Mouse (Mus musculus) MEL (cell line): Measurements from ENCODE around the gene Arfrp1. TPM values are rescaled to one million over a fixed set of nuclear protein-coding genes. Genes with fewer than 3 reads are reported as not detected.

Experiments
- DNase-seq: peaks from one replicate; pipeline ENCODE4 v3.0.0; 2011; ENCODE audit warnings: low read depth, low spot score
- H3K27ac ChIP-seq: 2 replicates; pipeline ENCODE4 v1.5.1; 2012; ENCODE audit warnings: low read depth, mild to moderate bottlenecking, control low read depth, low read length, moderate library complexity; ENCODE audit not compliant: control insufficient read depth
- H3K27me3 ChIP-seq, 2 experiments: fragments of 150-350 bp in 1 of 2; sonication (generic) in 1 of 2; 2 replicates each; pipeline ENCODE4 v1.6.1; 2012; ENCODE audit warnings: low read length in 2 of 2, mild to moderate bottlenecking in 2 of 2, improper control_type of control experiment in 1 of 2, moderate library complexity in 1 of 2; ENCODE audit not compliant: insufficient read depth in 2 of 2, control insufficient read depth in 1 of 2
- H3K36me3 ChIP-seq, 2 experiments: 2 replicates each; pipeline ENCODE4 v1.6.1; 2012 to 2014; ENCODE audit warnings: low read length in 2 of 2, improper control_type of control experiment in 1 of 2, inconsistent platforms in 1 of 2, mild to moderate bottlenecking in 1 of 2; ENCODE audit not compliant: insufficient read depth in 2 of 2, control insufficient read depth in 1 of 2
- H3K4me1 ChIP-seq, 2 experiments: fragments of 150-350 bp in 1 of 2; sonication (generic) in 1 of 2; 2 replicates each; pipeline ENCODE4 v1.6.1; 2012; ENCODE audit warnings: low read length in 2 of 2, improper control_type of control experiment in 1 of 2, mild to moderate bottlenecking in 1 of 2; ENCODE audit not compliant: insufficient read depth in 2 of 2, control insufficient read depth in 1 of 2
- H3K4me3 ChIP-seq, 2 experiments: fragments of 150-350 bp in 1 of 2; sonication (generic) in 1 of 2; 2 replicates each; pipeline ENCODE4 v1.5.1; 2012; ENCODE audit warnings: low read depth in 2 of 2, low read length in 2 of 2, mild to moderate bottlenecking in 2 of 2, moderate library complexity in 2 of 2, control low read depth in 1 of 2, improper control_type of control experiment in 1 of 2; ENCODE audit not compliant: control insufficient read depth in 1 of 2, insufficient read depth in 1 of 2
- H3K79me2 ChIP-seq: 2 replicates; pipeline ENCODE4 v1.6.1; 2012; ENCODE audit warnings: mild to moderate bottlenecking, low read length, moderate library complexity; ENCODE audit not compliant: control insufficient read depth, poor library complexity, insufficient read depth
- H3K9ac ChIP-seq: 2 replicates; pipeline ENCODE4 v1.6.1; 2012; ENCODE audit warnings: low read depth, mild to moderate bottlenecking, control low read depth, low read length, moderate library complexity; ENCODE audit not compliant: control insufficient read depth, poor library complexity, severe bottlenecking
- H3K9me3 ChIP-seq: fragments of 150-350 bp; sonication (generic); replicated peaks from 2 replicates; pipeline ENCODE4 v1.6.1; 2012; ENCODE audit warnings: mild to moderate bottlenecking, low read length, improper control_type of control experiment, moderate library complexity; ENCODE audit not compliant: insufficient read depth
- ELF1 ChIP-seq: IDR thresholded peaks from 2 replicates; pipeline ENCODE4 v1.6.1; 2014; ENCODE audit warnings: low read depth, mild to moderate bottlenecking, inconsistent platforms, low read length, improper control_type of control experiment, moderate library complexity
- EP300 ChIP-seq, 2 experiments: IDR thresholded peaks; 2 replicates each; pipeline ENCODE4 v1.6.1; 2011; ENCODE audit warnings: improper control_type of control experiment in 2 of 2, low read length in 2 of 2, low read depth in 1 of 2, mild to moderate bottlenecking in 1 of 2
- GATA1 ChIP-seq: IDR thresholded peaks from 2 replicates; pipeline ENCODE4 v1.6.1; 2011; ENCODE audit warnings: low read depth, low read length, improper control_type of control experiment
- JUND ChIP-seq: IDR thresholded peaks from 2 replicates; pipeline ENCODE4 v1.6.1; 2011; ENCODE audit warnings: low read depth, mild to moderate bottlenecking, improper control_type of control experiment, low read length
- MAFK ChIP-seq: IDR thresholded peaks from 2 replicates; pipeline ENCODE4 v1.6.1; 2011; ENCODE audit warnings: low read depth, mild to moderate bottlenecking, low read length, improper control_type of control experiment, borderline replicate concordance
- MAX ChIP-seq: IDR thresholded peaks from 2 replicates; pipeline ENCODE4 v1.6.1; 2011; ENCODE audit warnings: low read length, improper control_type of control experiment
- MXI1 ChIP-seq: IDR thresholded peaks from 2 replicates; pipeline ENCODE4 v1.6.1; 2011; ENCODE audit warnings: mild to moderate bottlenecking, low read depth, low read length, improper control_type of control experiment
- MYB ChIP-seq: IDR thresholded peaks from 2 replicates; pipeline ENCODE4 v1.6.1; 2011; ENCODE audit warnings: mild to moderate bottlenecking, low read depth, low read length, improper control_type of control experiment
- NRF1 ChIP-seq: IDR thresholded peaks from 2 replicates; pipeline ENCODE4 v1.6.1; 2014; ENCODE audit warnings: low read depth, mild to moderate bottlenecking, inconsistent platforms, low read length, improper control_type of control experiment, moderate library complexity; ENCODE audit not compliant: poor library complexity, insufficient read depth, severe bottlenecking
- POLR2AphosphoS2 ChIP-seq: IDR thresholded peaks from 2 replicates; pipeline ENCODE4 v1.6.1; 2011; ENCODE audit warnings: low read length, improper control_type of control experiment
- RAD21 ChIP-seq: IDR thresholded peaks from 2 replicates; pipeline ENCODE4 v1.6.1; 2011; ENCODE audit warnings: mild to moderate bottlenecking, low read depth, low read length, improper control_type of control experiment
- TAL1 ChIP-seq: IDR thresholded peaks from 2 replicates; pipeline ENCODE4 v1.6.1; 2012; ENCODE audit warnings: mild to moderate bottlenecking, inconsistent platforms, low read length, moderate library complexity, mixed read lengths
- TBP ChIP-seq: IDR thresholded peaks from 2 replicates; pipeline ENCODE4 v1.8.0; 2011; ENCODE audit warnings: low read depth, low read length, improper control_type of control experiment
- UBTF ChIP-seq: IDR thresholded peaks from 2 replicates; pipeline ENCODE4 v1.6.1; 2012; ENCODE audit warnings: low read depth, mild to moderate bottlenecking, inconsistent platforms, low read length, improper control_type of control experiment, moderate library complexity, borderline replicate concordance; ENCODE audit not compliant: insufficient read depth
- USF2 ChIP-seq, 2 experiments: IDR thresholded peaks; 2 replicates each; pipeline ENCODE4 v1.6.1; 2011 to 2012; ENCODE audit warnings: improper control_type of control experiment in 2 of 2, low read length in 2 of 2, borderline replicate concordance in 1 of 2, inconsistent platforms in 1 of 2, low read depth in 1 of 2, mild to moderate bottlenecking in 1 of 2; ENCODE audit not compliant: insufficient read depth in 1 of 2
- ZC3H11A ChIP-seq: IDR thresholded peaks from 2 replicates; pipeline ENCODE4 v1.6.1; 2012; ENCODE audit warnings: low read depth, mild to moderate bottlenecking, inconsistent platforms, low read length, improper control_type of control experiment
- ZKSCAN1 ChIP-seq: IDR thresholded peaks from 2 replicates; pipeline ENCODE4 v1.6.1; 2012; ENCODE audit warnings: low read depth, mild to moderate bottlenecking, inconsistent platforms, low read length, improper control_type of control experiment, moderate library complexity
- polyA plus RNA-seq, 2 experiments: library from polyadenylated mRNA; stranded (reverse) in 1 of 2; unstranded in 1 of 2; fragments of >175 nt in 1 of 2; fragments of >200 nt in 1 of 2; gene quantifications; 2 replicates each; pipeline versions ENCODE4 v1.2.1 to v1.2.4; 2012; ENCODE audit warnings: low replicate concordance in 2 of 2, low read depth in 1 of 2; ENCODE audit not compliant: insufficient read length in 2 of 2, insufficient read depth in 1 of 2, missing spikeins in 1 of 2
- total RNA-seq: library from RNA; depleted of rRNA; stranded (reverse); fragments of 300-350 nt; gene quantifications from 2 replicates; pipeline ENCODE4 v1.2.3, GENCODE M21; 2012

Gene Arfrp1
- total and polyA plus RNA-seq, 3 experiments, result 36.8 to 68.8 TPM; not detected in 1

- TF ChIP-seq TBP (no peak), TAL1 (no peak)
- no peak overlapping the region for H3K4me3 ChIP-seq
- H3K79me2 ChIP-seq, result peaks cover 12% of the 10 kb centered on the region
- H3K36me3 ChIP-seq, result peaks cover 3 to 11% of the 10 kb centered on the region in 2 experiments; a peak in 3 of 4 replicates
- DNase-seq, result no peak
- no peaks in the 10 kb centered on the region for H3K27me3 ChIP-seq
- no peak overlapping the region for H3K9ac ChIP-seq
- H3K4me1 ChIP-seq, result peaks cover 0 to 14% of the 10 kb centered on the region in 2 experiments; a peak in 3 of 4 replicates
- no peaks in the 10 kb centered on the region for H3K9me3 ChIP-seq
- no peak overlapping the region for H3K27ac ChIP-seq
Observed at GRCm38 (mm10) chr2:181322136-181322535, 43.1 kb downstream of the Arfrp1 start.

GRCm38 (mm10) chr2:181320103-181320499 lies 45.1 kb downstream of the Arfrp1 start:
- peaks cover 12% of the 10 kb centered on the region for H3K79me2 ChIP-seq
- peak overlapping the region; percentile 98 for H3K9ac ChIP-seq
- H3K4me3 ChIP-seq, result peak overlapping the region; percentile 62 to 92
- peak overlapping the region; percentile 99 for H3K27ac ChIP-seq
- DNase-seq, result no peak
- H3K27me3 ChIP-seq, result no peaks in the 10 kb centered on the region
- H3K4me1 ChIP-seq, result peaks cover 0 to 14% of the 10 kb centered on the region in 2 experiments; a peak in 3 of 4 replicates
- TF ChIP-seq USF2 (IDR thresholded peaks at IDR 0.05; ENCODE audit: borderline replicate concordance in 1 of 2, insufficient read depth in 1 of 2, low read depth in 1 of 2, low read length in 2 of 2) (no peak), MAX (no peak), MAFK (no peak), ELF1 (no peak), POLR2AphosphoS2 (no peak), UBTF (no peak), EP300 (IDR thresholded peaks at IDR 0.05; ENCODE audit: low read depth in 1 of 2, low read length in 2 of 2) (no peak), MYB (no peak), ZC3H11A (no peak), NRF1 (no peak), RAD21 (no peak), MXI1 (no peak), GATA1 (no peak), JUND (no peak), ZKSCAN1 (no peak)
- TF ChIP-seq, all 39 proteins: peak for 0
- no peaks in the 10 kb centered on the region for H3K9me3 ChIP-seq
- H3K36me3 ChIP-seq, result peaks cover 1 to 11% of the 10 kb centered on the region in 2 experiments; a peak in 3 of 4 replicates
